25 mouse cellular contexts compared by ENCODE assay signal in genomic region chr11:35816316-35816715, GRCm38 (mm10). TPM values are rescaled to one million over a fixed set of nuclear protein-coding genes. Genes with fewer than 3 reads are reported as not detected.
"Had no signal": no experiment of that assay in that cellular context is flagged by ENCODE, and none has a peak within 500 bp of the region (broad histone marks: within the 10 kb centered on the region; RNA-seq: fewer than 3 reads in every experiment).

No protein-coding gene starts in this region.

- H3K4me3 ChIP-seq: lung, embryonic 15.5 days; megakaryocyte, embryonic 14.5 days; midbrain, embryonic 13.5 days; midbrain, embryonic 15.5 days; neural tube, embryonic 13.5 days; neural tube, embryonic 15.5 days had no signal

- H3K27ac ChIP-seq: lung, embryonic 15.5 days; macrophage; midbrain, embryonic 13.5 days; midbrain, embryonic 15.5 days; neural tube, embryonic 13.5 days; neural tube, embryonic 15.5 days had no signal

- H3K9ac ChIP-seq: liver, postnatal 0 days; lung, embryonic 15.5 days; midbrain, embryonic 13.5 days; midbrain, embryonic 15.5 days; neural tube, embryonic 13.5 days; neural tube, embryonic 15.5 days had no signal

- ATAC-seq: liver, postnatal 0 days; lung, postnatal 0 days; midbrain, embryonic 13.5 days; midbrain, embryonic 15.5 days had no signal

- H3K27me3 ChIP-seq: lung, embryonic 15.5 days; megakaryocyte, embryonic 14.5 days; midbrain, embryonic 13.5 days; midbrain, embryonic 15.5 days; neural tube, embryonic 13.5 days; neural tube, embryonic 15.5 days had no signal

- DNase-seq: liver, postnatal 0 days; lung, adult 2 months; lung, postnatal 14 days; lung, postnatal 36 days; retina, postnatal 1 day; right cerebral cortex, adult 18-20 months; right cerebral cortex, postnatal 25 days; right cerebral cortex, postnatal 4 days; spleen, adult 18-20 months; thymus, adult 18-20 months; thymus, postnatal 14 days; thymus, postnatal 36 days had no signal

- H3K4me2 ChIP-seq: lung, embryonic 15.5 days; midbrain, embryonic 11.5 days; midbrain, embryonic 13.5 days; midbrain, embryonic 15.5 days; neural tube, embryonic 13.5 days; neural tube, embryonic 15.5 days had no signal

- H3K4me1 ChIP-seq: lung, embryonic 15.5 days; megakaryocyte, embryonic 14.5 days; midbrain, embryonic 13.5 days; midbrain, embryonic 15.5 days; neural tube, embryonic 13.5 days; neural tube, embryonic 15.5 days had no signal

- H3K9me3 ChIP-seq: lung, embryonic 15.5 days; megakaryocyte, embryonic 14.5 days; midbrain, embryonic 13.5 days; midbrain, embryonic 15.5 days; neural tube, embryonic 13.5 days; neural tube, embryonic 15.5 days had no signal

RNA-seq across cellular contexts. Expression of gene Fbll1, which starts 17.6 kb away (rescaled TPM):
- total RNA-seq: megakaryocyte progenitor cell, adult 5-6 weeks; monocyte, adult 5-6 weeks had no signal
- polyA plus RNA-seq: liver, postnatal 0 days; lung, adult 2 months; lung, postnatal 0 days; macrophage; stomach, embryonic 16.5 days; thymus, postnatal 0 days had no signal
